Mouse (Mus musculus) neural tube, embryonic 13.5 days (tissue): Measurements from ENCODE around the gene Cntln. TPM values are rescaled to one million over a fixed set of nuclear protein-coding genes. Genes with fewer than 3 reads are reported as not detected.

Experiments used
- ATAC-seq: fragments of 200-750 bp; cut with Nextera tagmentation; 2 replicates; pipeline ENCODE4 v1.8.0; 2017; ENCODE audit warnings: low read depth, mild to moderate bottlenecking, moderate TSS enrichment, moderate library complexity
- H3K27ac ChIP-seq: fragments of 300-500 bp; sonication (generic); replicated peaks from 2 replicates; pipeline ENCODE4 v1.5.1; 2015; ENCODE audit warnings: moderate library complexity, mild to moderate bottlenecking, inconsistent platforms
- H3K27me3 ChIP-seq: fragments of 300-500 bp; sonication (generic); 2 replicates; pipeline ENCODE4 v1.6.1; 2015; ENCODE audit warnings: mild to moderate bottlenecking, inconsistent platforms
- H3K36me3 ChIP-seq: fragments of 300-500 bp; sonication (generic); 2 replicates; pipeline ENCODE4 v1.6.1; 2015; ENCODE audit warnings: mild to moderate bottlenecking, inconsistent platforms
- H3K4me1 ChIP-seq: fragments of 300-500 bp; sonication (generic); replicated peaks from 2 replicates; pipeline ENCODE4 v1.6.1; 2015; ENCODE audit warnings: inconsistent platforms
- H3K4me2 ChIP-seq: fragments of 300-500 bp; sonication (generic); 2 replicates; pipeline ENCODE4 v1.6.1; 2015; ENCODE audit warnings: inconsistent platforms, mild to moderate bottlenecking, moderate library complexity
- H3K4me3 ChIP-seq: fragments of 300-500 bp; sonication (generic); 2 replicates; pipeline ENCODE4 v1.5.1; 2015; ENCODE audit warnings: mild to moderate bottlenecking, inconsistent platforms
- H3K9ac ChIP-seq: fragments of 300-500 bp; sonication (generic); 2 replicates; pipeline ENCODE4 v1.6.1; 2015; ENCODE audit warnings: moderate library complexity, mild to moderate bottlenecking, inconsistent platforms
- H3K9me3 ChIP-seq: fragments of 300-500 bp; sonication (generic); 2 replicates; pipeline ENCODE4 v1.6.1; 2016; ENCODE audit warnings: inconsistent platforms
- WGBS: fragments of 180-500 bp; shearing (Covaris S2); methylation state at CpG from one replicate; pipeline ENCODE4 v1.1.7; 2015; 5-methylcytosine and 5-hydroxymethylcytosine counted together
- polyA plus RNA-seq: library from polyadenylated mRNA; unstranded; fragments of >200 nt; fragmentation: Nextera tagmentation; extraction: Ambion mirVana; gene quantifications from 2 replicates; pipeline ENCODE4 v1.2.1, GENCODE M21; 2015

Cntln gene
- polyA plus RNA-seq, 1 experiment from 2014 or later: 7.2 TPM

GRCm38 (mm10) chr4:85061676-85062075 lies 177.6 kb downstream of the Cntln start:
- Histone ChIP-seq H3K9ac (no peak overlapping the region), H3K9me3 (no peaks in the 10 kb centered on the region), H3K4me2 (no peak overlapping the region), H3K36me3 (no peaks in the 10 kb centered on the region), H3K27ac (no peak overlapping the region), H3K4me3 (no peak overlapping the region), H3K4me1 (no peaks in the 10 kb centered on the region), H3K27me3 (no peaks in the 10 kb centered on the region)
- 65% methylated on average over 2 of the region's 2 CpGs for WGBS
- no peak for ATAC-seq

GRCm38 (mm10) chr4:85096033-85096432 lies 211.9 kb downstream of the Cntln start:
- H3K36me3 ChIP-seq: 0 out of 2 replicates have a peak, but pooled peaks cover 9% of the 10 kb centered on the region
- H3K27ac ChIP-seq: no peak overlapping the region
- no peaks in the 10 kb centered on the region for H3K9me3 ChIP-seq
- ATAC-seq: no peak
- no peak overlapping the region for H3K4me2 ChIP-seq
- whole genome bisulfite sequencing: 67% methylated on average over 4 of the region's 4 CpGs
- no peak overlapping the region for H3K9ac ChIP-seq
- no peak overlapping the region for H3K4me3 ChIP-seq
- H3K4me1 ChIP-seq: no peaks in the 10 kb centered on the region
- H3K27me3 ChIP-seq: no peaks in the 10 kb centered on the region

- ATAC-seq: peak; percentile 84; the same call in 1 of the 2 replicates
- Histone ChIP-seq H3K27ac (no peak overlapping the region), H3K9ac (no peak overlapping the region), H3K27me3 (no peaks in the 10 kb centered on the region), H3K36me3 (0 out of 2 replicates have a peak, but pooled peaks cover 9% of the 10 kb centered on the region), H3K4me1 (no peaks in the 10 kb centered on the region), H3K9me3 (no peaks in the 10 kb centered on the region), H3K4me3 (no peak overlapping the region), H3K4me2 (no peak overlapping the region)
- WGBS: 14% methylated on average over 7 of the region's 7 CpGs
These were observed 212.6 kb downstream of the Cntln start for GRCm38 (mm10) chr4:85096682-85097081.

GRCm38 (mm10) chr4:85102168-85102567 lies 218.1 kb downstream of the Cntln start:
- H3K36me3 ChIP-seq: 0 out of 2 replicates have a peak, but pooled peaks cover 9% of the 10 kb centered on the region
- 97% methylated on average over 4 of the region's 4 CpGs for WGBS
- no peak overlapping the region for H3K4me3 ChIP-seq
- no peak overlapping the region for H3K9ac ChIP-seq
- H3K4me1 ChIP-seq: no peaks in the 10 kb centered on the region
- no peak for ATAC-seq
- no peak overlapping the region for H3K4me2 ChIP-seq
- H3K27me3 ChIP-seq: no peaks in the 10 kb centered on the region
- H3K9me3 ChIP-seq: no peaks in the 10 kb centered on the region
- H3K27ac ChIP-seq: no peak overlapping the region

- Histone ChIP-seq H3K27me3 (no peaks in the 10 kb centered on the region), H3K4me2 (no peak overlapping the region), H3K9ac (no peak overlapping the region), H3K9me3 (no peaks in the 10 kb centered on the region), H3K4me3 (no peak overlapping the region), H3K36me3 (no peaks in the 10 kb centered on the region), H3K4me1 (no peaks in the 10 kb centered on the region), H3K27ac (no peak overlapping the region)
- WGBS: 76% methylated on average over 1 of the region's 1 CpGs
- ATAC-seq: no peak
These were observed 222.3 kb downstream of the Cntln start for GRCm38 (mm10) chr4:85106416-85106815.

GRCm38 (mm10) chr4:85106961-85107360 lies 222.9 kb downstream of the Cntln start:
- no peaks in the 10 kb centered on the region for H3K9me3 ChIP-seq
- H3K36me3 ChIP-seq: no peaks in the 10 kb centered on the region
- H3K4me1 ChIP-seq: no peaks in the 10 kb centered on the region
- no peak overlapping the region for H3K27ac ChIP-seq
- no peak for ATAC-seq
- no peaks in the 10 kb centered on the region for H3K27me3 ChIP-seq
- no peak overlapping the region for H3K9ac ChIP-seq
- H3K4me3 ChIP-seq: no peak overlapping the region
- 94% methylated on average over 2 of the region's 2 CpGs for WGBS
- H3K4me2 ChIP-seq: no peak overlapping the region

- Histone ChIP-seq H3K36me3 (no peaks in the 10 kb centered on the region), H3K9ac (no peak overlapping the region), H3K27ac (no peak overlapping the region), H3K9me3 (no peaks in the 10 kb centered on the region), H3K4me2 (no peak overlapping the region), H3K4me3 (no peak overlapping the region), H3K4me1 (peaks cover 10% of the 10 kb centered on the region), H3K27me3 (no peaks in the 10 kb centered on the region)
- 63% methylated on average over 3 of the region's 3 CpGs for WGBS
- peak; percentile 43; the same call in 1 of the 2 replicates for ATAC-seq
These were observed 236.2 kb downstream of the Cntln start for GRCm38 (mm10) chr4:85120271-85120670.

- WGBS: 85% methylated on average over 5 of the region's 5 CpGs
- Histone ChIP-seq H3K9me3 (no peaks in the 10 kb centered on the region), H3K9ac (no peak overlapping the region), H3K4me3 (no peak overlapping the region), H3K4me2 (no peak overlapping the region), H3K27me3 (no peaks in the 10 kb centered on the region), H3K27ac (no peak overlapping the region), H3K4me1 (no peaks in the 10 kb centered on the region), H3K36me3 (no peaks in the 10 kb centered on the region)
- no peak for ATAC-seq
These were observed 265.6 kb downstream of the Cntln start for GRCm38 (mm10) chr4:85149726-85150125.

- no peaks in the 10 kb centered on the region for H3K36me3 ChIP-seq
- no peak overlapping the region for H3K9ac ChIP-seq
- H3K9me3 ChIP-seq: no peaks in the 10 kb centered on the region
- ATAC-seq: no peak
- no peaks in the 10 kb centered on the region for H3K27me3 ChIP-seq
- WGBS: 89% methylated on average over 7 of the region's 7 CpGs
- no peaks in the 10 kb centered on the region for H3K4me1 ChIP-seq
- no peak overlapping the region for H3K27ac ChIP-seq
- H3K4me2 ChIP-seq: no peak overlapping the region
- no peak overlapping the region for H3K4me3 ChIP-seq
These were observed 267.8 kb downstream of the Cntln start for GRCm38 (mm10) chr4:85151881-85152280.

- H3K4me2 ChIP-seq: no peak overlapping the region
- H3K4me3 ChIP-seq: no peak overlapping the region
- no peaks in the 10 kb centered on the region for H3K4me1 ChIP-seq
- H3K36me3 ChIP-seq: no peaks in the 10 kb centered on the region
- no peaks in the 10 kb centered on the region for H3K27me3 ChIP-seq
- ATAC-seq: no peak
- 97% methylated on average over 1 of the region's 1 CpGs for WGBS
- H3K9ac ChIP-seq: no peak overlapping the region
- no peaks in the 10 kb centered on the region for H3K9me3 ChIP-seq
- no peak overlapping the region for H3K27ac ChIP-seq
These were observed 270.3 kb downstream of the Cntln start for GRCm38 (mm10) chr4:85154361-85154760.

- no peaks in the 10 kb centered on the region for H3K36me3 ChIP-seq
- ATAC-seq: no peak
- H3K9ac ChIP-seq: no peak overlapping the region
- H3K4me2 ChIP-seq: no peak overlapping the region
- no peaks in the 10 kb centered on the region; the same call in 1 of the 2 replicates for H3K4me1 ChIP-seq
- peaks cover 7% of the 10 kb centered on the region; the same call in 1 of the 2 replicates for H3K27me3 ChIP-seq
- no peaks in the 10 kb centered on the region for H3K9me3 ChIP-seq
- no peak overlapping the region for H3K27ac ChIP-seq
- WGBS: 68% methylated on average over 4 of the region's 4 CpGs
- H3K4me3 ChIP-seq: no peak overlapping the region
These were observed 277.0 kb downstream of the Cntln start for GRCm38 (mm10) chr4:85161156-85161555.

- no peaks in the 10 kb centered on the region for H3K36me3 ChIP-seq
- WGBS: 24% methylated on average over 27 of the region's 27 CpGs
- H3K4me1 ChIP-seq: no peaks in the 10 kb centered on the region; the same call in 1 of the 2 replicates
- H3K4me2 ChIP-seq: peak overlapping the region; percentile 33
- no peaks in the 10 kb centered on the region for H3K9me3 ChIP-seq
- peak; percentile 93 for ATAC-seq
- peaks cover 7% of the 10 kb centered on the region; the same call in 1 of the 2 replicates for H3K27me3 ChIP-seq
- H3K27ac ChIP-seq: no peak overlapping the region
- no peak overlapping the region for H3K9ac ChIP-seq
- no peak overlapping the region for H3K4me3 ChIP-seq
These were observed 278.6 kb downstream of the Cntln start for GRCm38 (mm10) chr4:85162468-85163312.

GRCm38 (mm10) chr4:85163313-85163615 lies 279.2 kb downstream of the Cntln start:
- H3K4me2 ChIP-seq: no peak overlapping the region
- ATAC-seq: peak; percentile 63; the same call in 1 of the 2 replicates
- no peak overlapping the region for H3K4me3 ChIP-seq
- no peaks in the 10 kb centered on the region for H3K36me3 ChIP-seq
- no peak overlapping the region for H3K27ac ChIP-seq
- 81% methylated on average over 2 of the region's 2 CpGs for WGBS
- H3K4me1 ChIP-seq: no peaks in the 10 kb centered on the region; the same call in 1 of the 2 replicates
- peaks cover 7% of the 10 kb centered on the region; the same call in 1 of the 2 replicates for H3K27me3 ChIP-seq
- no peak overlapping the region for H3K9ac ChIP-seq
- H3K9me3 ChIP-seq: no peaks in the 10 kb centered on the region
